Mouse (Mus musculus): ENCODE results near the gene Slc7a5.

The Slc7a5 gene

GRCm38 (mm10) chr8:121906542-121907512, 667 bp downstream of the Slc7a5 start:
- DNase-seq, result peak in 1 of 2 experiments; percentile 45

DNA sequence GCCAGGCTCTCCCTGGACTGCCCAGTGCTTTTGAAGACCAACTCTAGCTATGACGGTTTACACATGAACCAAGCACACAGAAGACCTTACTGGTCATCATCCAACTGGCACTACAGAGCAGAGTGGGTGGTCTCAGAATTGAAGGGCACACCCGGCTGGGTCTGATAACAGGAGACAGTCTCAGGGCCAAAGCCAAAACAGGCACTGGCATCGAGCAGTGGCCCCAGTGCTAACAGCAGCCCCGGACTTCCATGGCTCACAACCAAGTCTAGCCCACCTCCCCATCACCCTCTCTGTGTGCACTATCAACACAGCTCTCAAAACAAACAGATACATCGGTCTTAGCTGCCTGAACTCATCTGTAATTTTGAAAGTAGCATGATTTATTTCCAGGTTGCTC, 1.6 kb downstream of the Slc7a5 start:
- no peak for DNase-seq

DNA sequence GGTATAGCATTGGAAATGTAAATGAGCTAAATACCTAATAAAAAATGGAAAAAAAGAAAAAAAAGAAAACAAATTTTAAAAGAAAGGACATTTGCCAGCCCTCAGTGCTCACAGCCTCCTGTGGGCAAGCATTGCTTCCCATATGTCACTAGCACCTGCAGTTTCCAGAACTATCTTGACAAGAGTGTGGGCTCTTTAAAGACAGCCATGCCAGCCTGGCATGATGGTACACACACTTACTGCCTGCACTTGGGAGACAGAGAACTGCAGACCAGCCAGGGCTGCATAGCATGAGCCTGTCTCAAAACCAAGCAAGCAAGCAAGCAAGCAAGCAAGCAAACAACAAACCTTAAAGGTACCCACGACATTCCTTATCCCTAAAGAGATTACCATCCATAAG, 2.1 kb downstream of the Slc7a5 start:
- no peak for DNase-seq

DNA sequence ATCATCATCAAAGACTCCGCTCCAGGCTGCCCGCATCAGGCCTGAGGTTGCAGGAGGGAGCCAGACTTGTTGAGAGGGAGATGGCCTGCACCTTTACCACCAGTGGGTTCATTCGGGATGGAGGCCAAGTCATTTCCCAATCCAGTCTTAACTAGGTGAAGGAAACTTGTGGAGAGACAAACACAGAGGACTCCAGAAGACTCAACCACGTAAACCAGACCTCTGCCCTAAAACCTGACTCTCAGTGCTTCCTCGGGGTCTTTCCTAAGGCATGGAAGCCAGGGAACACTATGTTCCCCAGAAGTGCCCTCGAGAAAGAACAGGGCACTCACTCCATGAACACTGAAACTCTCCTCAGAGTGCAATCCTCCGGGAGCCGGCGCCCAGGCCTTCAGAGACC, 2.5 kb downstream of the Slc7a5 start:
- DNase-seq, result peak in 1 of 2 experiments; percentile 50

DNA sequence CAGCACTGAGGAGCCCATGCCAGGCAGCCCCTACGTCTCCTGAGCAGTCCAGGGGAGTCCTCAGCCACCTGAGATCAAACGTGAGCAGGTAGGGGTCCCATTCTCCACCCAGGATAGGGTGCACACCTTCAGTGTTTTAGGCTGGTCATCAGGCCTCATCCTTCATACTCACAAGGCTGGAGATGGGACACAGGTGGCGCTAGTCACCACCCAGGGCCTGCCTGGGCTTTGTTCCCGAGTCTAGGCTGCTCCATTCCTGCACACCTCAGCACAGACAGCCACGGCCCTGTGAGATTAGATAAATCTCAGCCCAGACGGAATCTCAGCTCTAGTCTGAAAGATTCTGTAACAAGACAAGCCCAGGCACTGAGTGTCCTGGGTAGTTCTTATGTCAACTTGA, 3.5 kb downstream of the Slc7a5 start:
- DNase-seq, result no peak

GRCm38 (mm10) chr8:121901498-121902236, 5.8 kb downstream of the Slc7a5 start:
- DNase-seq, result no peak

DNA sequence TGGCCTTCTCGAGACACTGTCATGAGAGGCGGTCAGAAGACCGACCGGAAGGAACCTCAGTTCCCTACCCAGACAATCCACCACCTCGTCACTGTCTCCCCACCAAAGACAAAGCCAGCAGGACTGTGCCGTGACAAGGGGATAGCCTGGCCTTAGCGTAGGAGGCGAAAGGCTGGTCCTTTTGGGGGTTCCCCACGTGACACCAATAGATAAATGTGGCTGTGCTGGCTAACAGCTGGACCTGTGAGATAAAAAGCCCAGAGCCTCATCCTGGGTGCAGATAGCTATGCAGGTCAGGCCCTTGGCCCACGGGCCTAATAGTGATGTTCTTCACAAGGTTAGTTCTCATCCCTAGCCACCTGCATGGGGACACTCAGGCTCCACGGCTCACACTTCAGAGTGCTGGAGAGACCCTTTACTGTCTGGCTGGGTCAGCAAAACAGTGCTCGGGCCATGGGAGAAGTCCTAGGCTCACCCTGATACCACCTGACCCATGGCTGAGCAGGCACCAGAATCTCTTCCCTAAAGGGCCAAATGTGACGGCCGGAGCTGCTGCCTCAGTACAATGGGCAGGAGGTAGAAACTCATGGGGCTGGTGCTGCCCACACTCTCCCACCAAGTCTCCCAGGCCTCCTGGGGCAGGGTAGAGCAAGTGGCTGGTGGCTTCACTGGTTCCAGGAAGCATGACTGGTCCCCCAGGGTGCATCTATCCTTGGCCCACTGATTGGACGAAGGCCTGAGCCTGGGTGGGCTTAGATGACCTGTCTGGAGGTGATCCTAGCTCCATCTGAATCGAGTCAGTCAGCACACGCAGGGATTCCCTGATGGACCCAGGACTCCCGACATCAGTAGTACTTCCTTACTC, 8.1 kb downstream of the Slc7a5 start:
- DNase-seq, result no peak

GRCm38 (mm10) chr8:121898401-121898931, 9.0 kb downstream of the Slc7a5 start:
- peak; percentile 88 to 94 for DNase-seq

DNA sequence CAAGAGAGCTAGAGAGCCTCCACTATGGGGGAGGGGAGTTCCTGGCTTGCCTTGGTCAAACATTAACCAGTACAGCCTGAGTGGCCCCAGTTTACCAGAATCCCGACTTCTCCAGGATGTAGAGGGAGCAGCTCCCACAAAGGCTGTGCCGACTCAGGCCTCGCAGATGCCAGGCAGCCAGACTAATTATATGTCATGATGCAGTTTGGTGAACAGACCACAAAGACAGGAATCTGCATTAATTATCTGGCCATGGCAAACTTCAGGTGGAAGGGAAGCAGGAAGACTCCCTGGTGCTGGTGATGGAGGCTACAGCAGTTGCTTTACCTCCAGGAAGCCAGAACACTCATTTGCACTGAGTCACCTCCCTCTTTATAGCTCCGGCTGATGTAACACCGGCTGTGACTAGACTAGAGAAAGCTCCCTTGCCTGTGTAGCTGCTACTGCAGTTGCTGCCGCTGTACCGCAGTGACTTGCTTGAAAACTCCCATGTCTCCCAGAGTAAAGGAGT, 9.6 kb downstream of the Slc7a5 start:
- peak in 1 of 2 experiments; percentile 26 for DNase-seq

GRCm38 (mm10) chr8:121897205-121897604, 10.3 kb downstream of the Slc7a5 start:
- DNase-seq, result no peak

- no peak for DNase-seq
These were observed 10.9 kb downstream of the Slc7a5 start for GRCm38 (mm10) chr8:121896476-121897145.

GRCm38 (mm10) chr8:121895910-121896309, 11.6 kb downstream of the Slc7a5 start:
- no peak for DNase-seq

GRCm38 (mm10) chr8:121892875-121893274, 14.6 kb downstream of the Slc7a5 start:
- DNase-seq, result no peak

DNA sequence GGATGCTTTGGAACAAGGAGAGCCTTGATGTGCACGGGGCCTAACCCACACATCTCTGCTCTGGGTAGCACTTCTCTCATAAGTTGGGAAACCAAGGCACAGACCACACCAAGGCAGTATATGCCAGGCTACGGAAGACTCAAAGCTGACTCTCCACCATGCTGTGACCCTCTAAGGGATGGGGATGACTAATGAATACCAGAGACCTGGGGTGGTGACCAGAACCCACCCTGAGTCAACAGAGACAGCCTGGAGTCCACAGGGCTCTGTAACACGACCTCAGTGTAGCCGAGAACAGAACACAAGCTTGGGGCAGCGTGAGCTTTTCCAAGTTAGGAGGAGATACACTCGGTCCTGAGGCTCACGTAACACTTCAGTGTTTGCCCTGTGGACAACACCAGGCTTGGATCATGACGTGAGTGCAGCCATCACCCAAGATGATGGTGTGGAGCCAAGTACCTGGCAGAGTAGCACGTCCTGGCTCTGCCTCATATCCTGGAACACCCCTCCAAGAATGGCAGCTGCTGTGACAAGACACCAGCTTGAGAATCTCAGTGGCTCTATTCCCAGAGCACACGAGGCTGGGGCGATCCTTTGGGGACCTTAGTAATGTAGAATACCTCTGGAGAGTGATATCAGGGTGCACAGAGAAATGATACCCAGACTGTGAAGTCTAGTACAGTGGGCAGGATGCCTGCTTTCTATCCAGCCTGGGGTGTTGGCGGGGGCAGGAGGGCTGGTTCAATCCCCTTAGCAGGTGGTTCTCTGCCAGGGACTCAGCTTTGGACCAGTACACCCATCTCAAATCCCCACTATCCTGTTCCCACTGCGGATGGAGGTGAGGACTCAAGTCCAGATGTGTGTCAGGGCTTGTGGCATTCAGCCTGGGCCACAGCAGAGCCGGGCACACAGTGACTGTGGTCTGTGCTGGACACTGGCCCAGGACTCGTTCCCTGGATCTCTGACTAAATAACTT, 17.4 kb downstream of the Slc7a5 start:
- no peak for DNase-seq

- no peak for DNase-seq
These were observed 18.2 kb downstream of the Slc7a5 start for GRCm38 (mm10) chr8:121889317-121889716.

DNA sequence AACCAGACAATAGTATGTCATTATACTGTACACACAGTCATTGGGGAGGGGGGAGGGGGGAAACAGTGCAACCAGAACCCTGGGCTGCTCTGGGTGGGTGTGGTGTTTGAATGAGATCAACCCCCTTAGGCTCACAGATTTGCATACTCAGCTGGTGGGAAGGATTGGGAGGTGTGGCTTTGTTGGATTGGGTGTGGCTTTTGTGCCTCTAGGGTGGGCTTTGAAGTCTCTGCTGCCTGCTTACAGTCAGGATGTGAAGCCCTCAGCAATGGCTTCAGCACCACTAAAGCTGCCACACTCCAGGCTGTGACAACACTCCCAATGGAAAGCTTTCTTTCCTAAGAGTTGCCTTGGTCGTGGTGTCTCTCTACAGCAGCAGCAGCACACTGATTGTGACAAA, 19.9 kb downstream of the Slc7a5 start:
- no peak for DNase-seq

GRCm38 (mm10) chr8:121885433-121885832, 22.1 kb downstream of the Slc7a5 start:
- no peak for DNase-seq

- DNase-seq, result no peak
These were observed 22.5 kb downstream of the Slc7a5 start for GRCm38 (mm10) chr8:121885001-121885400.

DNA sequence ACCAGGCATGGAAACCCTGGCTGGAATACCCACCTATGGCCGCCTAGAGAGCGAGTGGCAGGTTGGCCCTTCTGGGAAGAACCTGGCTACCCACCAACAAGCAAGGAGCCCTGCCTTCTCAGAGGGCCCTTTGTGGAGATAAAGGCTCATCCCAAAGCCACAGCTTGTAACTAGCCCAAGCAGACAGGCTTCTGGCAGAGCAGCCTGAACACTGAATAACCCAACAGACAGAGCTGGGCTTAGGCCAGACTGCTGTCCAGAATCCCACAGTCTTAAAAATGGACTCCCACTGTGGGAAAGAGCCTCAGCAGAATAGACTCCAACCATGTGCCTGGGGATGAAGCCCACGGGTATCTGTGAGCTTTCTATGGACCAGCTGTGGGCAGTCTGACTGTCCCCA, 23.3 kb downstream of the Slc7a5 start:
- DNase-seq, result no peak

GRCm38 (mm10) chr8:121881921-121882320, 25.6 kb downstream of the Slc7a5 start:
- no peak for DNase-seq

Measured in lung, adult 18-20 months (tissue).